Mouse (Mus musculus) kidney, postnatal 25 days (tissue): ENCODE measurements around the gene Hdac9.

Experiments used
- DNase-seq, 2 experiments: peaks; one replicate each; pipeline ENCODE4 v3.0.0; 2021; ENCODE audit warnings: mixed read lengths in 2 of 2

The Hdac9 gene

DNA sequence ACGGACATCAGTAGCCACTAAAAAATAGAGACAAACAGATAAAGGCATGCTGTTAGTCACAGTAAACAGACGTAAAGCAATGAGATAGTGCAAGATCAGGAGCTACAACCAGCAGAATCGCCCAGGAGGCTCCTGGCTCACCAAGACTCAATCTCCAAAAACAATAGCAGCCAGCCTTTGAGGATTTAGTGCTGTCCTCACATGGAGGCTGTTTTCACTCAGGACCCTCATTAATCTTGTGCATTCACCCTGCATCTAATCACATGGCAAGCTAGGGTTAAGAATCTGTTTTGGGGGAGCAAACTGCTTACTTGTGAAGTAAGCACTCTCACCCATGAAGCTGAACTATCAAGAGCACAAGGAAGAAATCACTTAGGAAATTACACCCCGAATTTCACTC lies 329.7 kb downstream of the Hdac9 start:
- no peak for DNase-seq

GRCm38 (mm10) chr12:34582522-34582921 lies 334.4 kb downstream of the Hdac9 start:
- no peak for DNase-seq

GRCm38 (mm10) chr12:34579220-34579619 lies 337.7 kb downstream of the Hdac9 start:
- DNase-seq, result no peak

DNA sequence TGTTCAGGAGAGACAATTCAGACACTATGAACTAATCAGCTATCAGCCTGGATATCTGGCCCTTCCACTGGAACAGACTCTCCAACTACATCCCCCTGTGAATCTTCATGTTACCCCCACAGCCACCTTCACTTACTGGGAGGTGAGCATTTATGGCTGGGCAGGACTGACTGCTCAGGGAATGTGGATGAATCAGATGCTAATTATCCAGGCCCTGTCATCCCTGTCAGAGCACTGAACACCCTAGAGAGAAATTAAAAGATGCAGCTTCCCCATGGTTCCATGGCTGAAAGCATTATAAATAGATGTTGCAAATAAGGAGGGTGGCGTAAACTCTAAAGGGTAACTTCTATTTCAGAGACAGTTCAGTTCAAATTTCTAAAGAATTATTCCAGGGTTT lies 345.8 kb downstream of the Hdac9 start:
- DNase-seq, result no peak

GRCm38 (mm10) chr12:34569472-34569871 lies 347.4 kb downstream of the Hdac9 start:
- DNase-seq, result no peak

DNA sequence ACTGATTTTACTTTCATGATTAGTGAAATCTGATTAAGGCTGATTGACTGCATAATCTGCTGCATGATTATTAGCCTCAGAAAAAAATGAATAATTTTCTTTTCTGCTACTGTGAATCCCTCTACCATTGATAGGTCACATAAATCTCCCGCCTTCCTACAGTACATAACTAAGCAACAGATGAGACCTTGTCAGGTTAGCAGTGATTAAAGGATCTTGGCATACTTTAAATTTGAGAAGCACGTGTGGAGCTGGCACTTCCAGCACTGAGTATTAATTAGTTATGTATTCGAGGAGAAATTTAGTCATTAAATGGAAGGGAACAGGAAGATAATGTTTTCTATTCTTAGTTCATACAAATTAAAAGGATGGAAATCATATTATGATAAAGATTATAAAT lies 347.8 kb downstream of the Hdac9 start:
- no peak for DNase-seq

DNA sequence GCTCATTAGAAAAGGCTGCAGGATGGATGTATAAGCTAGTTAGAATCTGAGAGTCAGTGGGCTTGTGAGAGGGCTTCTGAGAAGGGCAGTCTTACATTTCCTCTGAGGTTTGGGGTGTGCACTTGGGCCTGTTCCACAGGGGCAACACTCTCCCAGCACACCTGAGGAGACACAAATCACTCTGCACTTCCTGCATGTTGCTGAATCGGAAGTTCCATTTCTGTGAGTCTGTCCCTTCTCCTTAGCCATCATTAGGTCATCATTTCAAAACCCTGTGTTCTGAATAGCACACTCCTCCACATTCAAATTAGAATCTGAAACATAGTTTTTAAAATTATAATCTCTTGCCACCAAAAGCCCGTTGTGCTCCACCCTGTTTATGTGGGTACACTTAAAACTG lies 354.6 kb downstream of the Hdac9 start:
- no peak for DNase-seq

DNA sequence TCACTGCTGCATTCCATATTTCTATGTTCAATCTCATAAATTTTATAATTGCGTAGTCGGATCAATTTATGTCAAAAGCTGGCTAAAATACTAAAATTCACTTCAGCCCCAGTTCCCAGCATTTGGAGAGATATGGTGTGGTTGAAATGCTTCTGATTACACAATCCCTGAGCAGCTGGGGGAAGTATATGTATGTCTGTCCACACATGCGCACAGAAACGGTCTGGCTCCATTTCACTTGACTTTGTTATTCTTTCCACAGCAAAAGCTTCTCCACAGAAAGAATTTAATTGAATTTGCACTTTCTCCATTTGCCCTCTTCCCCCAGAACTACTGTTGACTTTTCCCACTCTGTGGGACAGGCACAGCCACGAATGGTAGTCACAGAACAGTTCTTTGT lies 357.9 kb downstream of the Hdac9 start:
- DNase-seq, result no peak

GRCm38 (mm10) chr12:34554803-34555202 lies 362.1 kb downstream of the Hdac9 start:
- no peak for DNase-seq

- DNase-seq, result no peak
Observed at GRCm38 (mm10) chr12:34550268-34550667, 366.6 kb downstream of the Hdac9 start.

- DNase-seq, result no peak
Observed at GRCm38 (mm10) chr12:34529165-34529545, 387.7 kb downstream of the Hdac9 start.

GRCm38 (mm10) chr12:34528201-34529164 lies 388.4 kb downstream of the Hdac9 start:
- DNase-seq, result no peak

DNA sequence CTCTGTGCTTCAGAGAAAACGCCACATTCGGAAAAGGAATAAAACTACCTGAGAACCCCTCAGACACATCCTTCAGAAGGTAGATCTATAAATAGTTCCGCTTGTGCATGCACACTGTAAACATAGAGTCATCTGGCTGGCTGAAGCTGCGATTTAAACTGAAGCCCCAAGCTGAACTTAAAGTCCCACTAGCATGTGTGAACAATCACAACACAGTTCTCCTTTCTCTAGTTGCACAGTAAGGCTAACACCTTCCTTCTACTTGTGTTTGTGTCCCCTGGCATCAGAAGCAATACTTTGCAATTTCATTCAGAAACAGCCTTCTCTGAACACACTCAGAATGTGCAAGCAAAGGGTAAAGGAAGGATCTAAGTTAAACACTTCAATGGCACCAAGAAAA lies 389.1 kb downstream of the Hdac9 start:
- no peak for DNase-seq

DNA sequence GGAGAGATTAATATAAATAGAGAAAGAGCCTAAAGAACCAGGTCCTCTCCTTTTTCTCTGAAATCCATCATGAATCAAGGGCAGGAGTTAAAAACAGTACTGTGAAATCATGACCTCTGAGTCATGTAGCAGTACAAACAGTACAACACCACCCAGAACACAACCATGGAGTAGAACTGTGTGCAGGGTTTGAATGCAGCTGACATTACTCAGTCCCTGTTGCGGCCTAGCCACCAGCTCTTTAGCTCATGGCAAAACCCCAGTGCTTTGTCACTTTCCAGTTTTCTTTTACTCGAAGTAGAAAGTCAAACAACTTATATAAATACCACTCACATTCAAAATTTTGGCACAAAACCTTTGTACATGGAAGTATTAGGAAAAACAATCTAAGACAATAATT lies 395.4 kb downstream of the Hdac9 start:
- DNase-seq, result no peak

DNA sequence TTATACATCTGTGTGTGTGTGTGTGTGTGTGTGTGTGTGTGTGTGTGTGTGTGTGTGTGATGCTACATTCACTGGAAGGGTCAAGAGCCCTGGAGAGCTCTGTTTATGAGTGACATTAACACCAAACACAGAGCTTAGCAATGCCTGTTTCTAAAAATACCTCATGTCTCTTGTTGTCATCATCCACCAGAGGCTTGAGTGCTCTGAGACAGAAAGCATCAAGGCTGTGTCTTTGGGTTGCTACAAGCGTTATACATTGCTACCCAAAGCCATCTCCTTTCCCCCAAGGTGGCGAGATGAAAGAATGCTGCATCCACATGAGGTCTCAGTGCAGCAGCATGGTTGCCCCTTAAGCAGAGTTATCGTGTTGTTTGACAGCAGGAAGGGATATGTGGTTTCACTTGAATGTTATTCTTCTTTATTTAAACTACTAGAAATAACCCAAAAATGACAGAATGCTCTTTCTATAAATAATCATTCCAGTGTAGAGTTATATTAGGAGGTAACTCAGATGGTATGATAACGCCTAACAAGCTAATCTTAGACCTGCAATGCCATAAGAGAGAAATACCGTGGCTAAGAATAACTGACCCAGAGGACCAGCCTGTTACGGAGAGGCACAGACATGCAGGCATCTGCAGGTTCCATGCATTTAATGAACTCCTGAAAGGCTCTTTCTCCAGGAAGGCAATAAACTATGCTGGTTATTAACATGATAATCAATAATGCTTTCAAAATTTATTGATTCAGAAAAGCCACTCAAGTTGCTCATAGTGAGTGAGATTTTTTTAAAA lies 399.9 kb downstream of the Hdac9 start:
- no peak for DNase-seq

DNA sequence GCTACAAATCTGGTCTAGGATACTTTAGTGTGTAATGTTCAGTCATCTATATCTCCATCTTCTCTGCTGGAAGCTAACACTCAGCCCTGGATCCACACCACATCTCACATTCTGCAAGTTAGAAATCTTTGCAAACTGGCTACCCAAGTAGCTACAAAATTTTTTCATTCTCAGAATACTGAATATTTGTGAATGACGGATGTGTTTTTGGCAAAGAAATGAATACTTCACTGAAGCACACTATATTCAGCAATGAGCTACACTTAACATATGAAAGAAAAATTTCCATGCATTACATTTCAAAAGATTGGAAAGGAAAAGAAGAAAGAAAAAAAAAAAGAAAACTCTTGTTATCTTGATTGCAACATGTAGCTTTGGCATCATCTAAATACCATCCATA lies 410.6 kb downstream of the Hdac9 start:
- no peak for DNase-seq

DNA sequence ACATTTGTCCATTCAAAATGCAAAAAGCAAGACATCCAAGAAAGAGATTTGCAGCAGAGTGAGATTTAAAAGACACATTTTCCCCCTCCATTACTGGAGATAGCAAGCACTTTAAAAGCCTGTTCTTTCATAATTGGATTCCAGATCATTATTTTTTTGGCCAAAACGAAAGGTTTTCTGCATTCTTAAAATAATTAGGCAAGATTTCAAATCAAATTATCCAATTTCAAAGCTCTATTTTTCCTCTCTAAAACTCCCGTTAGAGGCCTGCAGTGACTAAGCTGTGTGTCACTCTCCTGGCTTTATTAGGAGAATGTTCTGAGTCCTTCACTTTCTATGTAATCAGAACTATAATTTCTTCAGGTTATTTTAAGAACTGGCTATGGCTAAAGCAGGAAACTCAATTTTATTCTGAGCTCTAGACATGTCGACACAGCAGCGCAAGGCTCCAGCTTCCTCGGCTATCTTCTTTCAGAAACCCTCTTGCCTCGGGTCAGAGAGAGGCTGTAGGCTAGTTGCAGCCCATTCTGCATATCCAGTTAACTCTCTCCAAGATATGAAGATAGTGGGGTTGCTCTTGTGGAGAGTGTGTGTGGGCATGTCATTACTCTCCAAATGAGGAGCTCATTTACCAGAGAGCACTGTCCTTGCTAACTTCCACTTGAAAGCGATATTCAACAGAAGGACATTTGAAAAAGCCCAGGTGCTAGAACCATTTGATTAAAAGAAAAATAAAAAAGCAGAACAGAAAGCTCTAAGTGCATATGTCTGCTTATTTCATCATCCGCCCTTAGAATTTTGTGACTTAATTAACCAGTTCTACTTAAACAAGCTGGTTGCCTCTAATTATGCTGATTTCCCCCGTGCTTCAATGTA lies 417.9 kb downstream of the Hdac9 start:
- no peak for DNase-seq

GRCm38 (mm10) chr12:34498331-34498730 lies 418.6 kb downstream of the Hdac9 start:
- DNase-seq, result no peak

DNA sequence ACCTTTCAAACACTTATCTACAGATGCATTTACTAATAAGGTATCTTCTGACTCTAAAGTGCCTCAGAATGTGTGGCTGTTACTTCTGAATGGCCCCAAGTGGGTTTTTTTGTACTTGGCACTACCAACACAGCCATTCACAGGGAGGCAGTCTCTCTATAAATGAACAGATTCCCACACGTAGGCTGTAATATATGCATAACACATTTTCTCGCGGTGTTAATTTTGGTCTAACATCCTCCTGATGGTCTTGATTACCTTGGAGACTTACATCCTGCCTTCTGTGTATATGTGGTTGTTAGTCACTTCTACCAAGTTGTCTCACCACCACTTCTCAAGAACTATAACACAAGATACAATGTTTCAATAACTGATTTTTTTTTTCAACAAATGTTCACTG lies 419.2 kb downstream of the Hdac9 start:
- no peak for DNase-seq

GRCm38 (mm10) chr12:34495940-34496339 lies 421.0 kb downstream of the Hdac9 start:
- no peak for DNase-seq

DNA sequence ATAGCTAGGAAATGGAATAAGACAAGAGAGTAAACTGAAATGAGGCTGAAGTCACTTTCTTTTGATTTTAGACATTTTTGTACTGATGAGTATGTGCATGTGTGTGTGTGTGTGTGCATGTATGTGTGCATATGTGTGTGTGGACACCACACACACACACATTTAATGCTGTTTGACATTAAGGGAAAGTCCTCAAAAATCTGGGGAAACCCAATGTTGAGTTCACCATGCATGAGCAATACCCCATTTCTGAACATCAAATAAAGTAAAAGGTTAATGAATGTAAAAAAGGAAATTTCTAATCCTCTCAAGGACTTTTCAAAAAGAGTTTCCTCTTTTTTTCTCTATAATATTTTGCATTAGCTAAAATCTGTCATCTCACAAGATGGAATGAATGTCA lies 427.3 kb downstream of the Hdac9 start:
- DNase-seq, result no peak

- DNase-seq, result no peak
Observed at GRCm38 (mm10) chr12:34487666-34488065, 429.2 kb downstream of the Hdac9 start.

DNA sequence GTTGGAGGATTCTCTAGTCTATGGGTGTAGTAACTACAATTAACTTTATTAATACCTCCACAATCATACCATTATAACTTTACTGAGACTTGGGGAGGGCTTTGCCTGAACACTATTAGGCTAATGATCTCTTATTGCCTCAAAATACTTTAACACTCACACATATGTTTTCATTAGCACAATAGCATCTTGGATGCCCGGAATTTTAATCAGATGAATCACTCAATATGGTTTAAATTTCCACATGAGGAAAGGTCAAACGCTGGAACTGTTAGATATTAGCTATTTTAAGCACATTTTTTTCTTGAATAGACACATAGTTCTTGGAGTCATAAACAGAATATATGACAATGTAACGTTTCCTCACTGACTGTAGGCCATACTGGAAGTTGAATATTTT lies 429.9 kb downstream of the Hdac9 start:
- no peak for DNase-seq
